Mouse (Mus musculus) B cell, adult 67 days (primary cell): ENCODE measurements around the gene Dnajc4. TPM values are rescaled to one million over a fixed set of nuclear protein-coding genes. Genes with fewer than 3 reads are reported as not detected.

ENCODE experiments used
- total RNA-seq, 2 experiments: library from RNA; stranded (reverse); gene quantifications; 4 replicates each; pipeline ENCODE4 v1.2.4; 2023

The Dnajc4 gene
- 10 to 100 TPM; 25.7 to 30.4 TPM for total RNA-seq

DNA sequence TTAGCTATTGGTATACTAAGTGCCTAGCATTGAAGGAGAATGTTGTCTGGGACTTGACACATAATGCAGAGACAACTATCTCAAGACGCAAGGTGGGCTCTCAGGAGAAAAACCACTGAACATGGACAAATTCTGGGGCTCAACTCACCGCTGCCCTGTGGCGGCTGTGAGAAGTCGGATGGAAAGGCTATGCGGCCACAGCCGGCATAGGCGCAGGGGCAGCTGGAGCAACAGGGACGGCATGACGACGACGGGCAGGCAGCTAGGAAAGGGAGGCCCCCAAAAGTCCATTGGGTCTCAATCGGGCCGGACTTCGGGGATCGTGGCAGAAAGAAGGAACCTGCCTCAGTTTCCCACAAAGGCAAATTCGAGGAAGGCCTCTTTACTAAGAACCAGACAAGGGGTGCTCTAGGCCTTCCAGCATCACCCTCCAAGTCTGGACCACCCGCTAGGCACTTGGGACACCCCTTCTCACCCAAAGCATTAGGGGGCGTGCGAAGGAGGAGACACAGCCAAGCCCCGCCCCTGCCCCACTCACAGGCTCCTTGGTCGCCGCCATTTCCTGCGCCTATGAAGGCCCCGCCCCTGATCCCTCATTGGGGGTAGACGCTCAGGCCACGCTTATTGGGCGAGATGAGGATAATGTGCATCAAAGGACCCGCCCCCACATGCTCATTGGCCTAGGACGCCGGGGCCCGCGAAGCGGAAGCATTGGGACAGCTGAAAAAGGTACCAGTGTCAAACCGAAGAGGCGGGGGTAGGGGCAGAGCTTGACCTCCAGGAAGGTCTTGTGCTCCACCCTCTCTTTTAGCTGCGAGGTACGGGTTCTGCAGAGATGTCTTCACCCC lies at the start of gene Dnajc4:
Gene Dnajc4, minus strand, starts transcription at position 562 of the 848 bp plus-strand sequence.

DNA sequence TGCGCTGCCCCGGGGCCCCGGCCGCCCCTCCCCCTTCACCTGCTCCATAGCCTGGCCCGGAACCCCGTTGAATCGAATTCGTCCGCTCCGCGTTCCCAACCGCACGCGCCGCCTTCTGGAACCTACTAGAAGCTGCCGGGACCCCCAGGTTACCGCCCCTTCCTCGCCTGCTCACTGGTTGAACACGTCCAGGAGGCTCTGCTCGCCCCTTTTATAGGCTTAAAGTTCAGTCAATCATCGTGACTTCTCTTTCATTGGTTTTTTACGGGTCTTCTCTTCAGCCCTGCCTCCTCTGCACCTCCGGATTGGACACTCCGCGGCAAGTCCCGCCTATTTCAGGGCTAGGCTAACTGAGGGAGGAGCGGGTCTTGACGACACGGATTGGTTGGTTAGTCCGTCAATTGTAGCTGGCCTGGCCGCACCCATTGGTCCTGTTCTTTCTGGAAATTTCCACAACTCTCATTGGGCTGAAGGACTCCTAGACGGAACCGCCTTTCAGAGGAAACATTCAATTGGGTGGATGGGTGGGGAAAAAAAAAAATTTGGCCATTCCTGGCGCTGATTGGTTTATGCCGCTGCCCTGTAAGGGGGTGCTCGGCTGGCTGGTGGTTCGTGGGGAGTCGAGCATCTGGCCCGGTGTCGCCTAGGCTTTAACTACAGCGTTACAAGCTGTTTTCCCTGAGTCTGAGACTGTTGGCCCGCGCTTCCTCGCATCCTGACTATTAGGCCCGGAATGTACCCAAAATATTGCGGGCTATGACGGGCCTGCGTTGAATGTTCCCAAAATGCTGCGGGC lies 47.7 kb upstream of the Dnajc4 start, which contains the start of gene Stip1:
Gene Stip1, minus strand, starts transcription at position 127 of the 796 bp plus-strand sequence.

DNA sequence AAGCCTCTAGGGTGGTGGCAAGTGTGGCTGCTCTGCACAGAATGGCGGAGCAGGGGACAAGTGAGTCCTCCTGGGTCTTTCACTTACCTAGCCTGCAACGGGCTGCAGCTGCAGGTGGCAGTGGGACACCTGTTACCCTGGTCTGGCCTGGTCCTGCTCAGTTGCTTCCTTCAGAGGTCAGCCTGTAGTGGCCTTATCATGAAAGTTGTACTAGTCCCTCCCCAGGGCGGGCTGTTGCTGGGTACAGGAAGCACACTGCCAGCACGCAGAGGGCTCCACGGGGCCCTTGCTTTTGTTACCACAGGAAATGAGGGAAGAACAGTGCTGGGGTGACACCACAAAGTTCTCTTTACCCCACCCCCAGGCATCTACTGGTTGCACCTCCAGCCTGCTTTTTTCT lies 26.8 kb upstream of the Dnajc4 start, which contains the start of gene Fermt3:
Gene Fermt3, minus strand, starts transcription at position 279 of the 400 bp plus-strand sequence.

DNA sequence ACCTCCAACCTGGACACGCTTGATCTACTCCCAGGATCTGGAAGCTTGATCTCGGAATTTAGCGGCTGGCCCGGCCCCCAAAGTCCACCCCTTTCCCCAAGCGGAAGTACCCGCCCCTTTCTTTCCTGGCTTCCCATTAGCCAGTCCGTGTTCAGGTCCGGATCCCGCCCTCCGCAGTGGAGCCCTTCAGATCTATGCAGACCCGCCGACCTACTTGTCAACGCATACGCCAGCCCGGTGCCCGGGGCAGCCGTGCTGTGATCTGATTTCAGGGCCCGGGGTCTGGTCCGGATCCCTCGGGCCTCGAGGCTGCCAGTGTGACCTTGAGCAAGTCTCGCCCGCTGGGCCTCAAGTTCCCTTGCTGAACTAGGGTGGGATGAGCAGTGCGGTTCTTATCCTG lies 3.6 kb upstream of the Dnajc4 start, which contains the start of the genes Nudt22 and Trpt1:
Gene Nudt22, minus strand, starts transcription at position 112 of the 400 bp plus-strand sequence.
Gene Trpt1, plus strand, starts transcription at position 126 of the 400 bp plus-strand sequence.

DNA sequence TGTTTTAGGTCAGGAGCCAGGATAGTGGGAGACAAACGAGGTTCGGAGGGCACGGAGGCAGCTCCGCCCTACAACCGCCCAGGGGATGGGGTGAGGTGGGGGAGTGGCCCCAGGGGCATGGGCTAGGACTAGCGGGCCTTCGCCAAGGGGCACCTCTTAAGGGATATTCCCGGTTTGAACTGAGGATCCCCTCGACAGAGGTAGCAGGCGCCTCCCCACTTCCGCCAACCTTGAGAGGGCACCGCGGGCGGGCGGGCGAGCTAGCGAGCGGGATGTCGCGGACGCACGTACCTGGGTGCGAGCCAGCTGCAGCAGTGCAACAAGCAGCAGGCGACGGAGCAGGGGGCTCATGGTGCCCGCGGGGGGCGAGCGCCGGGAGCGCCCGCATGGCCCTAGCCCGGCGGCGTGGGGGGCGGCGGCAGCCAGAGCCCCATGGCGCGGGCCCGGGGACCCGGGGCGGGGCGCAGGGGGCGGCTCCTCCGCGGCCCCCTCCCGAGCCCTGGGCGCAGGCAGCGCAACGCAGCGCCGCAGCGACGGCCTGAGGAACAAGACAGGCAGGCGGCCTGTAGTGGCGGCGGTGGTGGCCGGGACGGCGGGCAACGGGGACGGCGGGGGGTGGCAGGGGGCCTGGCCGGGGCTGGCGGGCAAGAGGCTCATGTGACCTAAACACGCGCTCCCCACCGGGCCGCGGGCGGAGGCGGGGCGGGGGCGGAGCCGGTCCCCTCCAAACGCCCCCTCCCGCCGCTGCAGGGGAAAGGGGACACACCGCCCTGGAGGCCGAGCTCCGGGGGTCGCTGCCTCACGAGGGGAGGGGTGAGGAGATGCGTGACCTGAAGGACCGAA lies 5.1 kb downstream of the Dnajc4 start, which contains the start of gene Vegfb:
Gene Vegfb, minus strand, starts transcription at position 591 of the 843 bp plus-strand sequence.

DNA sequence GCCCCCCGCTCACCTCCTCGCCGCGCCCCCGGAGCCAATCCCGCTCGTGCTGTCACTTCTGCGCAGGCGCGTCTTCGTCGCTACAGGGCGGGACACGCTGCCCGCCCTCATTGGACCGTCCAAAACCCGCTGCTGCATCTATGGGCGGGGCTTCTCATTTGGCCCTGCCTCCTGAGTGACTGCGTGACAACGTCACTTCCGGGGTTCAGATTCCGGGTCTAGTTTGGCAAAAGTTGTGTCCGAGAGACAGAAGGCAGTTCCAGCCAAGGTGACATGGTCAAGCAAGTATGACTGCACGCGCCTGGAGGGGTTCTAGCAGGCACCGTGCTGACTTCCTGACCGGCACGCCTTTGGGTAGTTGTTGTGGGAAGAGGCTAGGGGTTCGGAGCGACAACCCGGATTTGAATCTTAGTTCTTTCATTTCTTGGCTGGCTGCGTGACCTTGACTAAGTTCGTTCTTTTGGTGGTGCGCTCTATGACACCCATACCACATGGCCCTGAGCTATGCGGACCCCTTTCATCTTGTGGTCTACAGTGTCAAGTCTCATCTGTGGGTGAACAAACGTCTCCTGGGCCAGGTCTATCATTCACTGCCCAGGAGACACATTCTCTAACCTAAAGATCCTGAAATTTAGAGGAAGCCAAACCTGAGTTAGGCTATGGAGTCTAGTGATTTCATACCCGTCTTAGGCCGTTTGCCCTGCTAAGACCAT lies 11.8 kb downstream of the Dnajc4 start, which contains the start of gene Fkbp2:
Gene Fkbp2, minus strand, starts transcription at position 121 of the 713 bp plus-strand sequence.

DNA sequence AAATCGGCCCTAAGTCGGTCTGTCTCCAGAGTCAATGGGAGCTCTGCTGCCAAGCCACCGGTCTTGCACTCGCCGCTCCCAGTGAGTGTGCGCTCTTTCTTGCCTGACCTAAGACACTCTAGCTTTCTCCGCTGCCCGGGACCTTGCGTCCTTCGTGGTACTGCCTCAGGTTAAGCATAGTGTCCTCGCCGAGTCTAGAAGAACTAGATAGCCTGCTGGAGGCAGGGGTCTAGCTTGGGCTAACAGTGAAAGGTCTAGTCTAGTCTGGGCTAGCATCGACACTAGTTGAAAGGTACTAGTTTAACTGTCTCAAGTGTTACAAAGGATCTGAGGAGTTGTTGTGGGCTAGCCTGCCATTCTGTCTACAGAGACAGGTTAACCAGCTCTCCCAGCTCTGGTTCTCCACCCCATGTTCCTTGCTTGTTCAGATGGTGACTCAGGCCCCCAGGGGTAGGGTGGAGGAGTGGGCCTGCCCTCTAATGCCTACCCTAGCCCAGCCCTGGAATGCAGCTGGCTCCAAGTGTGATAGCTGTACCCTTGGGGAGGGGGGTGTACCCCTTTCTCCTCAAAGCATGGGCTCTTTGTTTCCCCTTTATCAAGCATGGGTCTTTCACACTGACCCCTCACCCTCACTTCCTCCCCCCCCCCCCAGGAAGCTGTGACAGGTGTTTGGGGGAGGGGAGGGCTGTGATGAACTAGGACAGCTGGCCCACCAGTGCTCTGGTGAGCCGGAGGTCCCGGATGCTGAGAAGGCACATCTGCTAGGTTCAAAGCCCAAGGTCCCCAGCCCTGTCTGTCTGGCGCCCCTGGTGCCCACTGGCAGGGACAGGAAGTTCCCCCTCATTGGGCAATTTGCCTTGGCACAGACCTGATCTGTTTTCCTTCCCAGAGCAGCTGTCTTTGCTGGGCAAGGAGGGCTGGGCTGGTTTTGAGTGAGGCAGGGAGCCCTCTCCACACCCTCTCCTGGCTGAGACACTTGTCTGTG lies 16.5 kb downstream of the Dnajc4 start, which contains the start of gene Plcb3:
Gene Plcb3, minus strand, starts transcription at position 934 of the 985 bp plus-strand sequence.

DNA sequence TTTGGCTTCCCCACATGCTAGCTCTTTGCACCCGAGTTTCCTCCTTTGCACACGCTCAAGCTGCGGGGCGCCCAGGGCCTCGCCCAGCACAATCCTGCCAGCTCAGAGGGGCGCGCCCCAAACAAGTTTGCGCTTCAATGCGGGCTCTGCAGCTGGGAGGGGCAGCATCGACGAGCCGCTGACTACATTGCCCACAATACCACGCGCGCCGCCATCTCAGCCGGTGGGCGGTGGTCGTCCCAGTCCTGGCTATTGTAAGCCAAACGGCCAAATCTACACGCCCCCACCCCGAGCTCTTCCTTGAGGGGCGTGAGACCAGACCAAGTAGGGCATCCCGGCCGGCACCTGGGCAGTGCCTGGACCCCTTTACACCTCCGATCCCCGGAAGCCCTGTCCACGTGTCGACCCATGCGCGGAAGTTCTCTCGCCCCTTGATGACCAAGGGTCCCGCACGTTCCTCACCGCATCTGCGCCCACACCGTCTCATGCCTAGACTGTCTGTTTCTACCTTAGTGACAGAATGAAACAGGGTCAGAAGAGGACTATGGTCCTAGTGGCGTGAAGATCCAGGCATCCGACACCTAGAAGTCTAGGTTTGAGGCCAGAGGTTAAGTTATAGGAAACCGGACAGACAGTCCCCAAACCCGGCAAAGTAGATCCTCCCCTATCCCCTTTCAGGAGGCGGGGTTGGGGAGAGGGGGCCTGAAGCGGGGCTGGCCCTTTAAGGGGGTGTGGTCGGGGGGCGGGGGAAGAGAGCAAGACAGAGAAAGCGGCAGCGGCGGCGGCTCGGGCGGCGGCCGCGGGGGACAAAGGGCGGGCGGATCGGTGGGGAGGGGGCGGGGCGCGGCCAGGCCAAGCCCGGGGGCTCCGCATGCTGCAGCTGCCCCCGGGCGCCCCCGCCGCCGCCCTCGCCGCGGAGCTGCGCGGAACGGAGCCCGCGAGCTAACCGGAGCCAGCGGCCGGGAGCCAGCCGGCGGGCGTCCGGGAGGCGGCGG lies 17.9 kb downstream of the Dnajc4 start, which contains the start of gene Ppp1r14b:
Gene Ppp1r14b, plus strand, starts transcription at position 758 of the 995 bp plus-strand sequence.

DNA sequence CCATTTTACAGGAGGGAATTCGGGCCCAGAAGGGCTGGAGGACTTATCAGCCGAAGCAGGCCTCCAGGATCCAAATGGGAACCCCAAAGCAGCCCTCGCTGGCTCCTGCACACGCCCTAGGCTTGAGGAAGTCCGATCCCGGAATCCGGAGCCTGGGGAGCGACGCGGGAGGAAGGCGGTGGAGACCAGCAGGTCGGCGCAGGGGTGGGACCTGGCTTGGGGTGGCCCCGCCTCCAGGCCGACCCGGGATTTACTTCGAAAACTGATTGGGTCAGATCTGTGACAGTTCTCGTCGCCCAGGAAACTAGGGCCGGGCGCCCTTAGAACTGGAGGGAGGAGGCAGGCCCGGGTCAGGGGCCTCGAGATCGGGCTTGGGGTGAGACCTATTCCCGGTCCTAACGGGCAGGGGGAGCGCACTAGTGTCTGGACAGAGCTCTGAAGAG lies 50.1 kb downstream of the Dnajc4 start, which contains the start of gene Gpr137:
Gene Gpr137, minus strand, starts transcription at position 232 of the 443 bp plus-strand sequence.

DNA sequence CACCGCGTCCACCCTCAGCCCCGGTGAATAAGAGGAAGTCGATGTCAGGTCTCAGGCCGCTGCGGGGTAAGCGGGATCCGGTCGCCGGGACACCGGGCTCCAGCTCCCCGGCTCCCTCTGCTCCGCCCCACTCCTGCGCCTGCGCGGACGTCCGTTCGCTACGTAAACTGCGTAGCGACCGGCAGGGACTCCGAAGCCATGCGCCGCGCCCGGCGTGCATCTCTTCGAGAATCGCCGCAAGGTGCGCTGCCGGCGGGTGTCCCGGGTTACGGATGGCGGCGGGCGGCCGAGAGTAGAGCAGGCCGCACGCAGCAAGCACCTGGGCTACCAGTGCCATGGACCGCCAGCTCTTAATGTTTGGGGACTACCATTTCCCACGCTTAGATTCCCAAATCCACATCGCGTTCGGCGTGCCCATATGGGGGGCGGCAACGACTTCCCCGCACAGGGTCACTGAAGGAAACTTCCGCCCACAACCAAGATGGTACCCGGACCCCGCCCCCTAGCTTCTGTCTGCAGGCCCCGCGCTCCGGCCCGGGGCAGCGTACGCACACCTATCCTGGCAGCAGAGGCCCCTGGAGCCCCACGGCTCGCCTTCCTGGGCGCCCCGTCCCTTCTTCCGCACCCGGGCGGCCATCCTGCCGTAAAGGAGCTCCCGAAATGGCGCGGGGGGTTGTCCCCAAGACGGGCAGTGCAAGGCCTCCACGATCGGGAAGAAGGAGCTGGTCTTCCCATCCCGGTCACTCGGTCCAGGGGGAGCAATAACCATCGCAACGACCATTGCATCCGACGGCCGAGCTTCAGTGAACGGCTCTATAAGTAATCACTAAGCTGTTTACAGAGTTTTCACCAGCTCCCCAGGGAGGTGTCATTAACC lies 50.8 kb downstream of the Dnajc4 start, which contains the start of gene Bad:
Gene Bad, plus strand, starts transcription at position 490 of the 877 bp plus-strand sequence.

Other genes starting within 250 kb of the Dnajc4 start
- 10 to 100 TPM; 31.2 to 32.4 TPM for gene Rps6ka4, start 151.9 kb downstream of the Dnajc4 start, total RNA-seq
- gene Ccdc88b, start 134.4 kb downstream of the Dnajc4 start, total RNA-seq, result 10 to 100 TPM; 26.6 TPM
- gene Trmt112, start 82.9 kb downstream of the Dnajc4 start, total RNA-seq, result 100 to 1,000 TPM; 148 to 164 TPM
- gene Prdx5, start 82.5 kb downstream of the Dnajc4 start, total RNA-seq, result 10 to 100 TPM; 84.2 to 90.7 TPM
- 10 to 100 TPM; 61.0 to 65.8 TPM for gene Esrra, start 70.8 kb downstream of the Dnajc4 start, total RNA-seq
- not detected for gene Catsperz, start 67.2 kb downstream of the Dnajc4 start, total RNA-seq
- gene Kcnk4, start 58.1 kb downstream of the Dnajc4 start, total RNA-seq, result not detected
- gene Bad, start 50.7 kb downstream of the Dnajc4 start, total RNA-seq, result 10 to 100 TPM; 14.5 to 19.4 TPM
- 10 to 100 TPM; 16.7 to 18.1 TPM for gene Gpr137, start 50.1 kb downstream of the Dnajc4 start, total RNA-seq
- 100 to 1,000 TPM in 1 of 2 experiments, 10 to 100 TPM in 1; 98.1 to 108 TPM for gene Ppp1r14b, start 17.6 kb downstream of the Dnajc4 start, total RNA-seq
- 10 to 100 TPM; 19.8 to 22.5 TPM for gene Plcb3, start 16.1 kb downstream of the Dnajc4 start, total RNA-seq
- 10 to 100 TPM; 27.2 to 32.8 TPM for gene Fkbp2, start 12.1 kb downstream of the Dnajc4 start, total RNA-seq
- gene Vegfb, start 4.9 kb downstream of the Dnajc4 start, total RNA-seq, result 10 to 100 TPM; 14.8 to 22.4 TPM
- 1 to 10 TPM; 4.1 to 8.3 TPM for gene Nudt22, start 3.5 kb upstream of the Dnajc4 start, total RNA-seq
- gene Trpt1, start 3.6 kb upstream of the Dnajc4 start, total RNA-seq, result 1 to 10 TPM; 5.0 to 6.1 TPM
- gene Fermt3, start 26.9 kb upstream of the Dnajc4 start, total RNA-seq, result 100 to 1,000 TPM; 174 to 183 TPM
- gene Stip1, start 47.4 kb upstream of the Dnajc4 start, total RNA-seq, result 100 to 1,000 TPM in 1 of 2 experiments, 10 to 100 TPM in 1; 85.8 to 161 TPM
- gene Macrod1, start 64.2 kb upstream of the Dnajc4 start, total RNA-seq, result 1 to 10 TPM; 6.9 to 7.1 TPM
- under 1 TPM in 1 of 2 experiments, not detected in 1; 0.09 TPM for gene Flrt1, start 113.2 kb upstream of the Dnajc4 start, total RNA-seq
- 100 to 1,000 TPM; 129 to 137 TPM for gene Otub1, start 213.7 kb upstream of the Dnajc4 start, total RNA-seq
- 100 to 1,000 TPM; 301 to 322 TPM for gene Cox8a, start 225.0 kb upstream of the Dnajc4 start, total RNA-seq
- 10 to 100 TPM; 53.8 to 54.6 TPM for gene Naa40, start 248.6 kb upstream of the Dnajc4 start, total RNA-seq